Mouse (Mus musculus): ENCODE measurements around the gene Klf2. TPM values are rescaled to one million over a fixed set of nuclear protein-coding genes. Genes with fewer than 3 reads are reported as not detected.

Klf2 gene
- polyA plus RNA-seq (2015; fragmentation: Nextera tagmentation; extraction: Ambion mirVana): 5.6 and 7.4 TPM in 2 replicates

DNA sequence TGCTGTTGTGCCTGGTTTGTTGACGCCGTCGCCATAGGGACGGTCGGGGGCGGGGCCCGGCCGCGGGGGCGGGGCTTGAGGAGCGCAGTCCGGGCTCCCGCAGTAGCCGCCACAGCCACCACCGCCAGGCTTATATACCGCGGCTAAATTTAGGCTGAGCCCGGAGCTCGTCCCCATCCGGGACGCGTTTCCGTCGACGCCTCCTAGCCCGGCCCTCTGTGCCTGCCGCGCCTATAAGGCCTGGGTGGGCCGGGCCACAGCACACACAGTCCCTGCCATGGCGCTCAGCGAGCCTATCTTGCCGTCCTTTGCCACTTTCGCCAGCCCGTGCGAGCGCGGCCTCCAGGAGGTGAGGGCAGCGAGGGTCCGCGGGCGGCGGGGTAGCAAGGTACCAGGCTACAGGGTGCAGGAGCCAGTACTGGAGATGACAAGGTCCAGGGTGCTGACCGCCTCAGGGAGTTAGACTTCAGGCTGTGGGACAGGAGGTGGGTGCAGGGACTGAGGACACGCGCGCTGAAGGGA lies at the start of gene Klf2:
TSS of gene Klf2 (plus strand) at position 233 of the 522 bp plus-strand sequence.
- H3K36me3 ChIP-seq (replicated peaks; ENCODE audit: insufficient read depth, low read length): peaks cover 15% of the 10 kb centered on the region
- DNase-seq: peak; percentile 95
- H3K9me3 ChIP-seq (ENCODE audit: low read length): no peaks in the 10 kb centered on the region
- ATAC-seq: peak; percentile 96
- WGBS (ENCODE audit: insufficient replicate concordance): 0% methylated on average over 39 of the region's 46 CpGs
- H3K4me1 ChIP-seq (ENCODE audit: insufficient read depth): peaks cover 28% of the 10 kb centered on the region
- H3K4me3 ChIP-seq (ENCODE audit: low read depth, low read length): peak within 1 kb of the TSS; percentile 67
- TF ChIP-seq EP300 (IDR thresholded peaks at IDR 0.05; ENCODE audit: low read depth) (no peak), CTCF (IDR thresholded peaks at IDR 0.05; ENCODE audit: low read depth) (0 out of 2 replicates have a peak, but pooled peaks have one; percentile 4)
- H3K9ac ChIP-seq (replicated peaks): peak within 1 kb of the TSS; percentile 76
- peak within 1 kb of the TSS; percentile 80 for H3K4me2 ChIP-seq (ENCODE audit: low read depth, low read length)
- peak within 1 kb of the TSS; percentile 74 for H3K27ac ChIP-seq (ENCODE audit: low read depth)
- H3K27me3 ChIP-seq (ENCODE audit: insufficient read depth, low read length): peaks cover 18% of the 10 kb centered on the region

DNA sequence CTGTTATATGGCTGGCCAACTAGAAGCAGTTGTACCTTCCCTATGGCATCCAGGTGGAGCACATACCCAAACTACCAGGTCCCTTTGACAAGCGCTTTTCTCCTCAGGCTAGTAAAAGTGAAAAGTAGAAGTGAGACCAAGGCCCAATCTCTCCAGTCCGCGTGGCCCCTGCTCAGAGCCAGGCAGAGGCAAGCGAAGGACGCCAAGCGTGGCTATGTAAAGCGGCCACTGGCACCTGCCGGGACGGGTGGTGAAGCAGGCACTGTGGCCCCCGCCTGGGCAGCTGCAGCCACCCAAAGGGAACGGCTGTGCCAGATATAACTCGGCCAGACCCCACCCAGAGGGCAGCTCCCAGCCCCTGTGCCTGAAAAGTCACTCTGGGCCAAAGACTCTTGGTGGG lies 48.2 kb upstream of the Klf2 start:
- Histone ChIP-seq H3K27ac (ENCODE audit: low read depth) (peak overlapping the region; percentile 72), H3K9ac (replicated peaks) (no peak overlapping the region), H3K9me3 (ENCODE audit: low read length) (no peaks in the 10 kb centered on the region), H3K36me3 (replicated peaks; ENCODE audit: insufficient read depth, low read length) (no peaks in the 10 kb centered on the region), H3K4me3 (ENCODE audit: low read depth, low read length) (no peak overlapping the region), H3K4me2 (ENCODE audit: low read depth, low read length) (no peak overlapping the region), H3K4me1 (ENCODE audit: insufficient read depth) (peaks cover 20% of the 10 kb centered on the region), H3K27me3 (ENCODE audit: insufficient read depth, low read length) (no peaks in the 10 kb centered on the region)
- no peak for TF ChIP-seq CTCF (IDR thresholded peaks at IDR 0.05; ENCODE audit: low read depth)
- TF ChIP-seq EP300 (IDR thresholded peaks at IDR 0.05; ENCODE audit: low read depth): no peak
- peak; percentile 61 for DNase-seq
- no peak; the same call in 1 of the 2 replicates for ATAC-seq
- WGBS (ENCODE audit: insufficient replicate concordance): 66% methylated on average over 12 of the region's 12 CpGs

DNA sequence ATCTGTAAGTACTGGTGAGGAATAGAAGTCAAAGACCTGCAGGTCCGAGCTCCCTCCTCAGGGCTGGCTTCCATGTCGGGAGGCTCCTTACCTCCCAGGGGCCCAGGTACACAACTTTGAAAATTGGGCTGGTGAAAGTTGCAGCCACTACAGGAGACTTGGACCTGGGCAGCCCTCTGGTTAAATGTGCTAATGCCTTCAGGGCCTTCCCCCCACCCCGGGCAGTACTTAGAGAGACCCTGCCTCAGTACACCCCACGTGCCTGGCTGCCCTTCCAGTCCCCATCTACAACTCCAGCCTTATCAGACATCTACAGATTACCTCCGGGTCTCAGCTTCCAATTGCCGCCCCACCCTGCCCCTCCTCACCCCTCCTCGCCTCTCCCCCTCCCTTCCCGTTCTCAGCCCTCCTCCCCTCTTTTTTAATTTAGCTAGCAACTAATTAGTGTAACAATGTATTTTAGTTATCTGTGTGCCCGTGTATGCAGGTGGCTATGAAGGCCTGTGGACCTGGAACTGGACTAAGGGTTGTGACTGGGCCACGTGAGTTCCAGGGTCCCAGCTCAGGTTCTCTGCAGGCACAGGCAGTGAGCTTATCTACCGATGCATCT lies 47.7 kb upstream of the Klf2 start:
- peaks cover 20% of the 10 kb centered on the region for H3K4me1 ChIP-seq (ENCODE audit: insufficient read depth)
- no peak for DNase-seq

GRCm38 (mm10) chr8:72271691-72272090 lies 47.1 kb upstream of the Klf2 start:
- H3K4me1 ChIP-seq (ENCODE audit: insufficient read depth): peaks cover 20% of the 10 kb centered on the region
- DNase-seq (no peak), ATAC-seq (no peak)
- no peak overlapping the region for H3K4me3 ChIP-seq (ENCODE audit: low read depth, low read length)
- H3K9ac ChIP-seq (replicated peaks): no peak overlapping the region
- TF ChIP-seq EP300 (IDR thresholded peaks at IDR 0.05; ENCODE audit: low read depth) (no peak), CTCF (IDR thresholded peaks at IDR 0.05; ENCODE audit: low read depth) (no peak)
- H3K4me2 ChIP-seq (ENCODE audit: low read depth, low read length): no peak overlapping the region
- no peaks in the 10 kb centered on the region for H3K9me3 ChIP-seq (ENCODE audit: low read length)
- no peaks in the 10 kb centered on the region for H3K27me3 ChIP-seq (ENCODE audit: insufficient read depth, low read length)
- 56% methylated on average over 3 of the region's 3 CpGs for WGBS (ENCODE audit: insufficient replicate concordance)
- H3K36me3 ChIP-seq (replicated peaks; ENCODE audit: insufficient read depth, low read length): no peaks in the 10 kb centered on the region
- peak overlapping the region; percentile 72 for H3K27ac ChIP-seq (ENCODE audit: low read depth)

More for the DNA sequence above, 47.7 kb upstream of the Klf2 start:
- WGBS (ENCODE audit: insufficient replicate concordance): 55% methylated on average over 11 of the region's 11 CpGs
- ATAC-seq: no peak
- no peak for TF ChIP-seq CTCF (IDR thresholded peaks at IDR 0.05; ENCODE audit: low read depth)
- no peak for TF ChIP-seq EP300 (IDR thresholded peaks at IDR 0.05; ENCODE audit: low read depth)
- Histone ChIP-seq H3K27ac (ENCODE audit: low read depth) (peak overlapping the region; percentile 72), H3K9me3 (ENCODE audit: low read length) (no peaks in the 10 kb centered on the region), H3K9ac (replicated peaks) (no peak overlapping the region), H3K4me3 (ENCODE audit: low read depth, low read length) (no peak overlapping the region), H3K27me3 (ENCODE audit: insufficient read depth, low read length) (no peaks in the 10 kb centered on the region), H3K4me2 (ENCODE audit: low read depth, low read length) (no peak overlapping the region), H3K36me3 (replicated peaks; ENCODE audit: insufficient read depth, low read length) (no peaks in the 10 kb centered on the region)

DNA sequence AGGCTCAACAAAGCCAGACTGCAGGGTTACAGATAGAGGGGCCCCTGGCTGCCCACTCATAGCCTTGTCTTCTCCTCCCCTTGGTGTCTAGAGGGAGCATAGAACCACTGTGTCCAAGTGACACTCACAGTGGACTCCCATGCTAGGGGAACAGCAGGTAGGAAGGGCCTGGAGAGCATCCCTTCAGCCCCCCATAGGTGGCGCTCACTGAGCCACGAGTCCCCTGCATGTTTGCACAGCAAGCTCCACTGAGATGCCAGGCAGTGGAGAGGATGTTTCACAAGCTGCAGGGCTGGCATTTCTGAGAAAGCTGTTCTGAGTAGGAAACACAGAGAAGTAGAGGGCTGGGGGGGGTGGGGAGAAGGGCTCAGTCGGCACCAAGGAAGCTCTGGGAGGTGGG lies 46.5 kb upstream of the Klf2 start:
- no peaks in the 10 kb centered on the region for H3K27me3 ChIP-seq (ENCODE audit: insufficient read depth, low read length)
- H3K36me3 ChIP-seq (replicated peaks; ENCODE audit: insufficient read depth, low read length): no peaks in the 10 kb centered on the region
- H3K9me3 ChIP-seq (ENCODE audit: low read length): no peaks in the 10 kb centered on the region
- H3K4me1 ChIP-seq (ENCODE audit: insufficient read depth): peaks cover 25% of the 10 kb centered on the region
- peak overlapping the region; percentile 63 for H3K27ac ChIP-seq (ENCODE audit: low read depth)
- H3K4me3 ChIP-seq (ENCODE audit: low read depth, low read length): no peak overlapping the region
- DNase-seq: peak; percentile 84
- no peak overlapping the region for H3K9ac ChIP-seq (replicated peaks)
- WGBS (ENCODE audit: insufficient replicate concordance): 11% methylated on average over 3 of the region's 3 CpGs
- no peak for TF ChIP-seq EP300 (IDR thresholded peaks at IDR 0.05; ENCODE audit: low read depth)
- TF ChIP-seq CTCF (IDR thresholded peaks at IDR 0.05; ENCODE audit: low read depth): peak; percentile 81
- no peak overlapping the region for H3K4me2 ChIP-seq (ENCODE audit: low read depth, low read length)
- peak; percentile 62 for ATAC-seq

DNA sequence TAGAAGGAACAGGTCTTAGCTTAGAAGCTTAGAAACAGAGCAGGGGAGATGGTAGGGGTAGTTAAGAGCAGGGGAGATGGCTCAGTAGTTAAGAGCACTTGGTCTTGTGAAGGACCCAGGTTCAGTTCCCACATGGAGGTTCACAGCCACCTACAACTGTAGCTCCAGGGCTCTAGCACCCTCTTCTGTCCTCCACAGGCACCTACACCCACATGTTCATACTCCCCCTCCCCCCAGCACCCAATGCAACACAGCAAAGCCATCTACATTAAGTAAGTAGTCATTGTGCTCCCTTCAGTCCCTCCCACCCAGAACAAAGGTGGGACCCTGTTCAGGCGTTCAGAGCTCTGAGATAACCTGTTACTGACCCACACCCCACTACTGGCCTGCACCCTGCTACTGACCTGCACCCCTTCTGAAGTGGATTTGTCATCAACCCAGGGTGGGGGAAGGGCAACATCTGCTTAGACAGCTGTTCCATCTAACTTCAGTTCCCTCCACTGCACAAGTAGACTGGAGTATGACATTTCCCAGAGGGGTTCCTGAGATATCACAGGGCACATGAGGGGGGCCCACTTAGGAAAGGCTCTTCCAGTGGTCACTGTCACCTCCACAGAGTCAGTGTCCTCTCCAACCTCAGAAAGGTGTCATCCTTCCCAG lies 45.6 kb upstream of the Klf2 start:
- Histone ChIP-seq H3K9ac (replicated peaks) (no peak overlapping the region), H3K4me2 (ENCODE audit: low read depth, low read length) (no peak overlapping the region), H3K4me1 (ENCODE audit: insufficient read depth) (peaks cover 21% of the 10 kb centered on the region), H3K27ac (ENCODE audit: low read depth) (peak overlapping the region; percentile 63), H3K36me3 (replicated peaks; ENCODE audit: insufficient read depth, low read length) (no peaks in the 10 kb centered on the region), H3K4me3 (ENCODE audit: low read depth, low read length) (no peak overlapping the region), H3K27me3 (ENCODE audit: insufficient read depth, low read length) (no peaks in the 10 kb centered on the region), H3K9me3 (ENCODE audit: low read length) (no peaks in the 10 kb centered on the region)
- peak; percentile 38 for TF ChIP-seq CTCF (IDR thresholded peaks at IDR 0.05; ENCODE audit: low read depth)
- no peak for TF ChIP-seq EP300 (IDR thresholded peaks at IDR 0.05; ENCODE audit: low read depth)
- DNase-seq (no peak), ATAC-seq (no peak)
- WGBS (ENCODE audit: insufficient replicate concordance): 67% methylated on average over 1 of the region's 1 CpGs

Data from liver, postnatal 0 days (tissue).